Mouse (Mus musculus) layer of hippocampus, adult 8-10 months (tissue): ENCODE data around the gene Zbtb16. TPM values are rescaled to one million over a fixed set of nuclear protein-coding genes. Genes with fewer than 3 reads are reported as not detected.
A peak's percentile ranks its signal among the peaks of the same experiment; 100 is the strongest.

Experiments
- DNase-seq, 2 experiments: peaks; one replicate each; pipeline ENCODE4 v3.0.0; 2022; ENCODE audit warnings: low spot score in 2 of 2
- total RNA-seq, 4 experiments: library from RNA; stranded (reverse); gene quantifications; 2 replicates each; pipeline ENCODE4 v1.2.4; 2022

The Zbtb16 gene
- total RNA-seq, 4 experiments from 2014 or later, result 118 to 146 (median 137) TPM

DNA sequence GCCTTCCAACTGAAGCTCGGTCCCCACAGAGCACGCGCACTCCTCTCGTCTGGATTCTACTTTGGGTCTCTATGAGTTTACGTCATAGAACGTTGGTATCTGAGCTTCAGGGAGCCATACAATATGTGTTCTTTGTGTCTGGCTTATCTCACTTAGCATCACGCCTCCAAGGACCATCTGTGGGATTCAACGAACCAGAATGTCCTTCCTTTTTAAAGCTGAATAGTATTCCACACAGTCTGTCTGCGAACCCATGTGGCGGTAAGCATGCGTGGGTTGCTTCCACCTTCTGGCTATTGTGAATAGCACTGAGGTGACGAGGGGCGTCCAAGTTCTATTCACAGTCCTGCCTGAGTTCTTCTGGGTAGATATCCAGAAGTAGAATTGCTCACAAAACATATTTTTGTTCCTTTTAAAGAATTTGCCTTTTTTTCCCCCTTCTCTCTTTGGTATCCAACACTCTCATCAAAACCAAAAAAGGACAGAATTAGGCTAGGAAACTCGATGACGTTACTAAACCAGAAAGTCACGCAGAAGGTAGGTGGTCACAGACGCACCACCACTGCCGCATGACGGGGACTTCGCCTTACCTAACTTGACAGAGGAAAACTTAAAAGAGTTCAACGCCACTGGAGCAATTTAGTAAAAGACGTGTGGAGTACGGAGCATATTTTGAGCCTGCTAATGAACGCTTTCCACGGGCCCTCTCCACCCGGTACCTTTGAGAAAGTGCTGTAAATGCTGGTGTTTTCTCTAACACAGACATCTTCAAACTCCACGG, 32.4 kb downstream of the Zbtb16 start:
- DNase-seq, result peak; percentile 77 to 83

DNA sequence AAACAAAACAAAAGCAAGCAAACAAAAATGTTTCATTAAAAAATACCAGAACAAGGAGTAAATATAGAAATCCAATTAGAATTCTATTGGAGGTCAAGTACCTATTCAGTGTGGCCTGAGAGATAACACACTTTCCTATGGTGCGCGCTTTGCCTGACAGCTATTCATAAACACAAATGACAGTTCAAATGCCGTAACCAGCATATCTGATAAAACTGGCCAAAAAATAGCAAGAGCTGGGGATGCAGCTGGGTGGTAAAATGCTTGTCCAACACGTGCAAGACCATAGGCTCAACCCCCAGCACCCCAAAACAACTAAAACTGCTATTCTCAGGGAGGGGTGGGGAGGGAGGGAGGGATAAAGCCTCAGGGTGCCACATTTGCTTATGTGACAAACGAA, 33.6 kb downstream of the Zbtb16 start:
- DNase-seq, result no peak

DNA sequence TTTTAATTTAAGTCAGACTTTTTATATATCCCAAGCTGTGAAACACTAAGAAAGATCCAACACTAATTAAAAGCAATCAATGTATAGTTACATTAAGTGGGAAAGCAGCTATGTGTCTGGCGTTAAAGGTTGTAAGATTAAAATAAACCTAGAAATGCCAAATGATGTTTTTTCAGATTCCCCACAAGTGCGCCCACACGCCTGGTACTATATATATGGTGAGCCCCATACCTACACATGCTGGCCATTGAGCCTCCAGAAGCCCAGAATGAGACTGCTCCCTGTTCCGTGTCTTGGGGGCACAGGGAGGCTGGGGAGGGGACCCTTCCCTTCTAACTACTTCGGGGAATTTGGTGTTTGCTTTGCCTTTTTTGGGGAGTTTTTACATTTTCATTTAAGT, 34.7 kb downstream of the Zbtb16 start:
- DNase-seq, result no peak

DNA sequence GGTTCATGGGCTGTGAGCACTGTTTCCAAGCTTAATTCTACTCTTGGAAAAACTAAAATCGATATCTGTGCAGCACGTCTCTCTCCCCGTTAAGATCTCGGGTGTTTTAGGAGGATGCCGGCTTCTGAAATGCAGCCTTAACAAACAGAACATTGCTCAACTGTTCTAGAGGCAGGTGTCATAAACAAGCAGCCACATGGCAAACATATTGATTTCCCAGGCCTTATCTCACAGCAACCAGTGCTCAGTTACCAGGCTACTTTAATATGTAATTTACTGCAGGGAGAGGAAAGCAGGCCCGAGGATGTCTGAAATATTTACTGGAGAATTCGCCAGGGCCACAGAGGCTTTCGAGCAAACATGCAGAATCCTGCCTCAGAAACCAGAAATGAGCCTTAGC, 35.4 kb downstream of the Zbtb16 start:
- no peak for DNase-seq

DNA sequence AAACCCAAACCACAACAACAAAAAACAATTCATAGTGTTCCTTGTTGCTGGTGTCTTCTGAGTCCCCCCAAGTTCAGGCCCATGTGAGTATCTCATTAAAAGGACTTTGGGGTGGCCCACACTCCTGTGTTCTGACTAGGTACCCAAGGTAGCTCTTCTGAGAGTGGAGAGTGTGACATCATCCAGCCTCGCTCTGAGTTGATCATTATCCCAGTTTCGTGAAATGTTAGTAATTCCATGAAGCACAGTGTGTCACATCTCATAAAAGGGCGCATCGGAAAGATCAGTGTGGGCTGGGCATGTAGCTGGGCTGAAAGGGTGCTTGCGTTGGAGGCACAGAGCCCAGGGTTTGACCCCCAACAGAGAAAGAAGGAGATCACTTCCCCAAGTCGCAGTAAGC, 38.0 kb downstream of the Zbtb16 start:
- no peak for DNase-seq

DNA sequence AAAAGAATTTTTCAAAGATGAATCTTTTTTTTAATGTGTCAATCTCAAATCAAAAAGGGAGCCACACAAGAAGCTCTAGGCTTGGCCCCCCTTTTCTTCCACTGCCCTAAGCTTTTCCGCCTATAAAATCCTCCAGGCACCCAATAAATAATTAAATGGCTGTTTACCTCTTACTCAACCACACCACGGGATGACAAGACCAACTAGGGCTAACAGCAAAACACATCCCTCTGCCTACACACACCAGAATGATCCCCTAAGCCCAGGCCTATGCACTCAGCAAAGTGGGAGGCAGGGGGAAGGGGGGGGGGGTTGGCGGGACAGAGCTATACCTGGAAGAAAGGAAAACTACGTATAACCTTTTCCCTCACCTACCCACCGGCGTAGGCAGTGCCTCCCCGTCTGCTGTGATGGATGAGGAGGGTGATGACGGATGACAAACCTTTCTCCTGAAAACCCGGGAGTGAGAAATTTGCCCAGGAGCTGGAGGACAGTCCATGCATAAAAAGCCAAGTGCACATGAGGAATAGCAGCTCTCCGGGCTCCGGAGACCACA, 39.7 kb downstream of the Zbtb16 start:
- DNase-seq, result no peak

DNA sequence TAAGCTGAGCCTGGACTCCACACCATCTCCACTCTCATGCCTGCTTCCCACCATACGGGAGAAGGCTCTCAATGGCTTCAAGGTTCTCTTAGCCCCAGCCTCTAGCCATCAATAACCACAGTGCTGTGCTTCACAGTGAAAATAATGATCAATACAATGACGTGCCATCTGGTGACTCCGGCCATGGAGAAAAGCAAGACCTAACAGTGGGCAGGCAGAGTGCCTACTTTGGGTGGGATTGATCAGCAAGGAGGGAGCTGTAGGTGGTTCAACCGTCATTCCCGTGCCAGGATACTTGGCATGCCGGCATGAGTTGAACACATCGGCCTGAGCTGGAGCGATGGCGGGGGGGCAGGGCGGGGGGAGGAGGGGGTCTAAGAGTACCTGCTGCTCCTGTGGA, 40.3 kb downstream of the Zbtb16 start:
- no peak for DNase-seq

DNA sequence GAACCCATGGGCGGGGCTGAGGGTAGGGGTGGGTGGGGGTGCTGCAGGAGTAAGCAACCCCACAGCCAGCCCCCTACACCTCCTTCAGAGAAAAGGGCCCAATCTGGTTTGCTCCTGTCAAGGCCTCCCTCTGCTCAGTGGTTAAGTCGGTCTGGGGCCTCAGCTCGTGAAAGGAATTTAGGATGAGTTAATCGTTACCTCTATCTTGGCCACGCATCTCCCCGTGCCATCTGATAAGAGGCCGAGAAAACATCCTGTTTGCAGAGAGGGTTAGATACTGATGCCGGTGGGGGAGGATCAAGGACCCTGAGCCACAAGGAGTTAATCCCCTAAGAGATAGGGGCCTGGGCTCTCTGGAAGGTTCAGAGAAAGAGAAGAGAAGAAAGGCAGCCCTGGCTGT, 40.9 kb downstream of the Zbtb16 start:
- no peak for DNase-seq

DNA sequence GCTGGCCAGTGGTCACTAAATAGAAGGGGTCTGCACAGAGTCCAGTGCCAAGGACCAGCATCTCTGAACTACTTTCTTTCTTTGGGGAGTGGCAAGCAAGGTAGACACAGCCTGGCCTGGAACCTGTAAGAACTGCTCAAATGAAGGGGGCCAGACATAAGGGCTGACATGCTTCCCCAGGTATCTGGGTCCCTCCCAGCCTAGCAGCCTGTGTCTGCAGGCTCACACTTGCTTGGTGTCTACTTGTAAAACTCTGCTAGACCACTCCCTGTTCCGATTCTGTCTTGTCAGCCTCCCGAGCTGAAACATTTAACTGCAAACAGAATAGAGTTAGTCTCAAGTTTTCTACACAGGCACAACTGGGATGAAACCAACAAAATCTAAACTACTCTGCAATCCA, 41.6 kb downstream of the Zbtb16 start:
- DNase-seq, result no peak

DNA sequence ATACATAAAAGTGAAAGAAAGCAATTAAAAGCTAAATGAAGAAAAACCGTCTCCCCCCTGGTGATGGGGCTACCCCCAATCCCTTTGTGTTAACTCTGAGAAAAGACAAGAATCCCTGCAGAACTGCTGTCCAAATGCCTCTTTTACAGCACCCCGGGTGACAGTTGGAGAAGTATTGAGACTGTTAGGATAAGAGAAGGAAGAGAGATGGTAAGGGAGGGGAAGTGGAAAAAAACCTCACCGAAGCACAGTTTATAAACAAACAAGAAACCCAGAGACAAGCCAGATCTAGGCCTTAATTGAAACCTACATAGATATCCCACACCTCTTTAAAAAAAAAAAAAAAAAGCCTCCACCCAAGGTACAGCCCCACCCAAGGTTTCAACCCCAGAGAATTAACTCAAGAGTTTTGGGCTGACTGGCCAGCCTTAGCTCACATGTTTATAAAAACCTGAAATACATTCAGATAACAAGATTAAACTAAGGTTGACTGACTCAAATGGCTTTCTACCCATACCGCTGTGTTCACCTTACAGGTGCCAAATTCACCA, 42.3 kb downstream of the Zbtb16 start:
- no peak for DNase-seq

DNA sequence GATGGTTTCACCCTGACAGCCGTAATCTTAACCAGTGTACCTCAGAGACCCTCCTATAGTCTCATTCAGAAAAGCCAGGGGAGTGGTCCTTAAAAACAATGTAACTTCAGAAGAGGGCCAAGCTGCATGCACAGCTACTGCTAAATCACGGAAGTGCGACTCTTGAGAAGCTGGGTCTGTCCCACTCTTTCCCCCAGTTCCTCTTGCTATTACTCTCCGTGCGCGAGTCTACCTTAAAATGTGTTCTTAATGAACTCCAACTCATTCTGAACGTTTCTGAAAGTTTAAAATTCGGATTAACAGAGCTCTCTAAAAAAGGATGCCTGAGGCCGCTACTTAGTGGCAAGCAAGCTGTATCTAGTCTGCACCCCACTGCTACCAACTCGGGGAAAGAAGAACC, 45.4 kb downstream of the Zbtb16 start:
- no peak for DNase-seq

DNA sequence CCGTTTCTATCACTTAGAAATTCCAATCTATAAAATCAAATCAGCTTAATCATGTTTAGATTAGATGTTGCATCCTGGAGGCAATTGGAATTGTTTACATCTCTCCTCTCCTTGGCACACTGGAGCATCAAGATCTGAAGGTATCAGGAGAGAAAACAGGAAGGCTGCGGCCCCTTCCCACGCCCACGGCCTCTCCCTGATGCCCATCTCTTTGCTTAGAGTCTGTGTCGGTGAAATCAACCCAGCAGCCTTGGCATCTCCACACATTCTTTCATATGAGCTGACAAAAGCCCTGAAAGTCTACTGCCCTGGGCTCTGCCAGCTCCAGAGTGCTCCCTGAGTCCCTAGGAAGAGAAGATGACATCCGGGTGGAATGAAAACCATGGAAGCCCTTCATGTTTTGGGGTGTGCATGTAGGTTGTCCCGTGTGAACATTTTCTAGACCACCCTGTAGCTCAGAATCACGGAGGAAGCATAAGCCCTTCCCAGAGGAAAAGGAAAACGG, 48.1 kb downstream of the Zbtb16 start:
- no peak for DNase-seq

DNA sequence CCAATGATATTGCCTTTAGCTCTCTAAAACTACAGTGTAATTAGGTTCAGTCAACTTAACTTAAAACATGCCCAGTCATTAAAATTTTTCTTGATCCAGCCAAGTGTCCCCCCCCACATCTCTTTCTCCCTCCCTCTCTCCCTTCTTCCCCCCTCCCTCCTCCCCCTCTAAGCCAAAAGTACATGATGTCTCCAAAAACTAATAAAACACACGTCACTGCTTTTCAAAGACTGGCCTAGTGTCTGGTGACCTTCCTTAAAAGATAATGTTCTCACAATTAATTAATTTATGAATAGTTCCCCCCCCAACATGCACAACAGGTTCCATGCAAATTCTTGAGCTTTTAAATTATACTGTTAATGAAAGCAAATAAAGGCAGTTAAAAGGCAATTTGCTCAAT, 48.7 kb downstream of the Zbtb16 start:
- DNase-seq, result no peak

DNA sequence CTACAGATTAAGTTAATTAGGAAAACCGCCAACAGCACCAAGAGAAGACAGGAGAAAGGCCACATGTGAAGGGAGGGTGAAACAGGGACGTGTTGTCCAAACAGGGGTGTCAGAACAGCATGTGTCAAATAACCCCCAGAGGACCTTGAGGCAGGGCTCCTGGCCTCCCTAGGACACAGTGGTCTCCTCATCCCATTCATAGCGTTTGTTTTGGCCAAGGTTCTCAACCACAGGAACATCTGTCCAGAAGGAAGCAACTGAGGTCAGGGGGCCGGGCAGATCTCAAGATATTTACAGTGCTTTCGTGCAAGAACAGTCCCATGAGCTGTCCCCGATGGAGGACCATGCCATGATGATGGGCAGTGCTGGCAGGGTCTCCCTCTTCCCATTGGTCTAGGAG, 49.2 kb downstream of the Zbtb16 start:
- DNase-seq, result no peak

DNA sequence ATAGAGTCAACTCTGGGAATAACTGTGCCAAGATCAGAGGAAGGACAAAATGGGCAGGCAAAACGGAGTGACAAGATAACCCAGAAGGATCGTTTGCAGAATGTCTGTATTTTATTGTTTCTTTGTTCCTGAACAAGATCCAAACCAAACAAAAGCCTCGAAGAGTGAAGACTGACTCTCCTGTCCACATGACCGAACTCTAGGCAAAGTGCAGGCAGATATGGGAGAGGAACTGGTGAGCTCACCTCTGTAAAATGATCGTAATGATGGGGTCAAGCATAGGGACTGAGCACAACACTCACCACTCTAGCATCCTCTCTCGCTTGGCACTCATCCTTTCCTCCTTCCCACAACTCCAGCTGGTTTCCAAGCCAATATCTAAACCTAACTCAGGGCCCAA, 51.1 kb downstream of the Zbtb16 start:
- DNase-seq, result no peak

DNA sequence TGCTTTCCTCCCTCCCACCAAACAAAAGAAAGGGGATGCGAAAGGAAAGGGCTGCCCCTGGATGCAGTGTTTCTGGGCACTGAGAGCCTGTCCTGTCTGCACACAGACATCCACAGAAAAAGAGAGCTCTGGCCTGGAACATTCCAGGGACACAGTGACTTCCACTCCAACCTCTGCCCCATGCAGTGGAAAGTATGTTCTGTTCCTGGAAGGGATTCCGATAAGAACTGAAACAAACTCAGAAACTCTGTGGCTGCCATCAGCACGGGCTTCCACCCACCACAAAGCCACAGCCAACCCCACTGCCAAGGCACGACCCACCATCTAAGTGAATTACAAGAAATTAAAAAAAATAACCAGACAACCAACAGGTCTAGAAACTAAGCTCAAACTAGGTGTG, 52.7 kb downstream of the Zbtb16 start:
- no peak for DNase-seq

DNA sequence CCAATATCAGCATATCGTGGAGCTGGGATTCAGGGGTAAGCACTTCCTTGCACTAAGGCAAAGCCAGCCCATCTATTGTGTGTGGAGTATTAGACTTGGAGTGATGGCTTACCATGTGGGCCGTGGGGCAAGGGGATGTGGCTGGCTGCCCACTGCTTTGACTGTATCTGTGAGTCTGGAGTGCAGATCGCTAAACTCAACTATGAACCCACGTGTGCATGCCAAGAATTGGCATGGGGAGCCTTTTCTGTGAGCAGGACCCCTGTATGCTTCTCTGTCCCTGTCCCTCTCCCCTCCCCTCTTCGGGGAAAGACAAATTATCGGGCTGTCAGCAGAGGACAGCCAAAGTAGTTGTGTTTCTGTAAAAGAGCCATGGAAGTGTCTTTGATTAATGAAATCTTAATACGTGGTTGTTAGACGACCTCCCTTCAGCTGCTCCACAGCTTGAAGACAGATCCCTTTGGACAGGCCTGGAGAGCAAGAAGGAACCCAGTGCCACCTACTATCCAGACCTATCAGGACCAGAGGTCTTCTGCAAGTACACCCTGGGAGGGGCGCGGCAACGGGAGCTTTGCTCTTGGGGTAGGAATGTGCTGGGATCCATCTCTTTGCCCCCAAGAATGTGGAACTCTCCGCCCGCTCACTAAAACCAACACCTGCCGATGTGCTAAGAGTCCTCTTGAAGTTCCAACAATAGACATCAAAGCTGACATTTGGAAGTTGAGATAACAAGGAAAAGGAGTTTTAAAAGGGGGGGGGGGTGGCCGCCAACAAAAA, 53.5 kb downstream of the Zbtb16 start:
- DNase-seq, result no peak

DNA sequence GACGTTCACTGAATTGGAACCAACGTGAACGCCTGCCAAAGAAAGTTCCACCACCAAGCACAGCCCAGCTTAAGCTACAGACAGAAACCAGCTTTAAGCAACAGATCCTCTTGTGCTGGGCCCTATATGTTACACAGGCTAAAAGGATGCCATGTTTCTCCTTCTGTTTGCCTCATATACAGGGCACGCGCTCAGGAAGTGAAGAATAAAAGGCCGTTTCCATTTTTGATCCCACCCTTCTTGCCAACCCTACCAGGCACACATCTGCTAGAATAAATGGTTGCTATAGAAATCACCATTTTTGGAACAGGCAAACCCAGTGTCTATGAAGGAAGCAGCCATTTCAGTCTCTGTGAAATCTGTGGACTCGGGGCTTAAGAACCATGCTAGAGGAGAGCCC, 59.8 kb downstream of the Zbtb16 start:
- DNase-seq, result peak; percentile 52 to 60

DNA sequence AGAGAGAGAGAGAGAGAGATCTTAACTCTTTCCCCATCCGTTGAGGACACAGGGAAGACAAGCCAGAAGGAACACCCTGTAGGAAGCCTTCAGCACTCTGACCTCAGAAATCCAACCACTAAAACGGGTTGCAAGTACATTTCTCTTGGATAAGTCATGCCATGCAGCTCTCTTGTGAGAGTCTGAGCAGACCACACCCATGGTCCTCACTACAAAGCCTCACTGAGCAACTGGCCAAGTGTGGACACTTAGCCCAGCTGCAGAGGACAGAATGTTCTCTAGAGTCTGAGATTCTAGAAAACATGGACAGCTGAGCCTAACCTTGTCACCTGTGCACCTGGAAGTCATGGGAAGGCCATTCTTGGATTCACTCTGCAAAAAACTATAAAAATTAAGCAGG, 60.5 kb downstream of the Zbtb16 start:
- no peak for DNase-seq

DNA sequence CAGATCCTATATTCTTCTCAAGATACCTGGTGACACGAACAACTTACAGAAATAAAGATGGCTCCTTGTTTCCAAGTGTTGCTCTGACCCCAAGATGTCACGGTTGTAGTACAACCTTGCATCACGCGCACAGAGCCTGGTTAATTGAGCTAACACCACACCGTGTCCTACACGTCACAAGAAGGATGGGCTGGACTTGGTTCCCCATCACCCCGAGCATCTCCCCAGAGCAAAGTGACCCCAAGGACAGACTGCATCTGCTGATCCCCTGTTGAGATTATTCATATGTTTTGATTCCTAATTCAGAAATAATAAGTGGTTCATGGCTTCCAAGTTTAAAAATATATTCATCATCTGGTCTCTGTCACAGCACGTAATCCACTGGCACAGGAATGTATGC, 62.3 kb downstream of the Zbtb16 start:
- no peak for DNase-seq

DNA sequence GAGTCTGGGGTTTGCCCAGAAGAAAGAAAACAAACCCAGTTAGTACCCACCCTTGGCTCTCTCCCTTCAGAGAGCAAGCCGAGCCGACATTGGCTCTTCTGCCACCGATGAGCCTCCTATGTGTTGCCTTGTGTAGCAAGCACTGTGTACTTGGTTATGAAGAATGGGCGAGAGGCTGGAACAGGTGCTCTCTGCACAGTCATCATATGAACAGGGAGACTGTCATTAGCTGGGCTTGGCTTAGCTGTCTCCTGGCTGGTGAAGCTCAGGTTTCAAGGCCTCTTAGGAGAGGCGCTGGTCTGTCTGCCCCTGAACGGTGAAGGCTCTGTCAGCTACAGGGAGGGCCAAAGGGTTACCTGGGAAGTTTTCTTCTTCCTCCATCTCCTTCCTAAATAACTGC, 62.9 kb downstream of the Zbtb16 start:
- no peak for DNase-seq

DNA sequence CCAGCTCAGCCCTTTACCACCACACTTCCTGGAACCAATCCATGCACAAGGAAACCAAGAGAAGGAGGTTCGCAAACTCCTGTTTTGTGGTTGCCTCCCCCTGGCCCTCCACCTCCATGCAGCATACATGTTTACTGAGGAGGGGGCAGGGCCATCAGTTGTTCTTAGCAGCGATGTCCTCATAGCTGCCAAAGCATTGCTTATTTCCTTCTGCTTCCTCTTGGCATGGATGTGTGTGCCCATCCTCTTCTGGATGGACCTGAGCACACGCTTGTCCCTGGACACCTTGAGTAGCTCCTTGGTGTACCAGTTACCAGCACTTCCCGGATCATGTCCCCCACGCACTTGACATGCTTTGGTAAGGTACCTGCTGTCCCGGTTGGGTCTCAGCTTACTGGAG, 64.5 kb downstream of the Zbtb16 start:
- no peak for DNase-seq
